Mouse (Mus musculus) adrenal gland, adult 8-10 months (tissue): ENCODE data around the gene Gpx3. TPM values are rescaled to one million over a fixed set of nuclear protein-coding genes. Genes with fewer than 3 reads are reported as not detected.
"Not testable (repeated sequence)": the region's sequence is repeated elsewhere in the genome, so short reads cannot be mapped to it uniquely, and the experiment has no call there.

Experiments
- DNase-seq: peaks from one replicate; pipeline ENCODE4 v3.0.0; 2022
- total RNA-seq, 4 experiments: library from RNA; stranded (reverse); gene quantifications; 2 replicates each; pipeline ENCODE4 v1.2.4; 2022

The Gpx3 gene
- total RNA-seq, 4 experiments from 2014 or later = 89.1 to 315 (median 150) TPM

GRCm38 (mm10) chr11:54939501-54939900 lies 37.2 kb downstream of the Gpx3 start:
- DNase-seq = no peak

GRCm38 (mm10) chr11:54940056-54940455 lies 37.8 kb downstream of the Gpx3 start:
- peak; percentile 82 for DNase-seq

- no peak for DNase-seq
Measured at GRCm38 (mm10) chr11:54944702-54945101, 42.4 kb downstream of the Gpx3 start.

- no peak for DNase-seq
Measured at GRCm38 (mm10) chr11:54949717-54950116, 47.5 kb downstream of the Gpx3 start.

- no peak for DNase-seq
Measured at GRCm38 (mm10) chr11:54950684-54951083, 48.4 kb downstream of the Gpx3 start.

GRCm38 (mm10) chr11:54952651-54953050 lies 50.4 kb downstream of the Gpx3 start:
- no peak for DNase-seq

- DNase-seq = no peak
Measured at GRCm38 (mm10) chr11:54953993-54954446, 51.8 kb downstream of the Gpx3 start.

GRCm38 (mm10) chr11:54954716-54955115 lies 52.5 kb downstream of the Gpx3 start:
- no peak for DNase-seq

- DNase-seq = not testable (repeated sequence)
Measured at GRCm38 (mm10) chr11:54955400-54955734, 53.1 kb downstream of the Gpx3 start.

GRCm38 (mm10) chr11:54955735-54956480 lies 53.7 kb downstream of the Gpx3 start:
- DNase-seq = peak; percentile 97

GRCm38 (mm10) chr11:54956912-54957311 lies 54.7 kb downstream of the Gpx3 start:
- no peak for DNase-seq

- not testable (repeated sequence) for DNase-seq
Measured at GRCm38 (mm10) chr11:54957708-54958107, 55.5 kb downstream of the Gpx3 start.

GRCm38 (mm10) chr11:54958571-54959073 lies 56.4 kb downstream of the Gpx3 start:
- DNase-seq = no peak

Other genes starting within 250 kb of the Gpx3 start
- 10 to 100 TPM; 23.7 to 33.0 (median 28.7) TPM for gene Cdc42se2, start 114.8 kb upstream of the Gpx3 start, total RNA-seq
- 10 to 100 TPM in 2 of 4 experiments, 1 to 10 TPM in 2; 3.4 to 14.4 (median 9.6) TPM for gene Lyrm7, start 41.5 kb upstream of the Gpx3 start, total RNA-seq
- 100 to 1,000 TPM; 236 to 370 (median 298) TPM for gene Hint1, start 36.1 kb upstream of the Gpx3 start, total RNA-seq
- 100 to 1,000 TPM in 2 of 4 experiments, 10 to 100 TPM in 2; 94.2 to 126 (median 103) TPM for gene Tnip1, start 60.5 kb downstream of the Gpx3 start, total RNA-seq
- 100 to 1,000 TPM; 121 to 184 (median 133) TPM for gene Anxa6, start 131.0 kb downstream of the Gpx3 start, total RNA-seq
- 1 to 10 TPM; 3.9 to 7.5 (median 4.5) TPM for gene Ccdc69, start 175.7 kb downstream of the Gpx3 start, total RNA-seq
- gene Gm2a, start 195.7 kb downstream of the Gpx3 start, total RNA-seq = 100 to 1,000 TPM; 254 to 285 (median 274) TPM
- not detected for gene Slc36a3, start 249.3 kb downstream of the Gpx3 start, total RNA-seq